Mouse (Mus musculus) layer of hippocampus, adult 2 months (tissue): ENCODE measurements at regions not wholly inside any gene's neighbourhood (a gene's known extent, or its start where the extent isn't known, plus 50 kb on each side); places are given as distances from the start of the nearest gene placed in this dataset.

Experiments
- DNase-seq, 2 experiments: peaks; one replicate each; pipeline ENCODE4 v3.0.0; 2022; ENCODE audit warnings: low spot score in 2 of 2
- H3K27ac ChIP-seq: fragments of 200-600 bp; 2 replicates; pipeline ENCODE4 v1.8.1; 2022
- H3K4me3 ChIP-seq: fragments of 200-600 bp; 2 replicates; pipeline ENCODE4 v1.8.1; 2022; ENCODE audit warnings: mild to moderate bottlenecking
- CTCF ChIP-seq: fragments of 200-600 bp; conservative IDR thresholded peaks from 2 replicates; pipeline ENCODE4 v1.8.1; 2022; ENCODE audit warnings: antibody characterized with exemption, mild to moderate bottlenecking, moderate library complexity

DNA sequence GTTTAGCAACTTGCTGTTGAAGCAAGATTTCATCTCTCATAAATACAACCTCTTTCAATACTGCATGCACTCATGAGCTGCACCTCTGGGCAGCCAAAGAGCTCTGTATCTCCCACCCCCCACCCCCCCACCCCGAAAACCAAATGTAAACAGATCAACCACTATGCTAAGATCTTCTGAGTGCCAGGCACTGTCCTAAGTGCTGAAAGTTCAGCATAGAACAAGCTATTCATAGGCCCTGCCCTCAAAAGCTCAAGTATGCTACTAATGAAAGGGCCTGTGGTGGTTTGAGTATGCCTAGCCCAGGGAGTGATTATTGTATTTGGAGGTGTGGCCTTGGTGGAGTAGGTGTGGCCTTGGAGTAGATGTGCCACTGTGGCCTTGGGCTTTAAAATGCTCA, 189.6 kb downstream of the Rps15a start:
- no peak for DNase-seq
- no peak overlapping the region for H3K4me3 ChIP-seq
- TF ChIP-seq CTCF: no peak
- no peak overlapping the region for H3K27ac ChIP-seq

- Histone ChIP-seq H3K27ac (no peak overlapping the region), H3K4me3 (no peak overlapping the region)
- peak; percentile 42 to 55 for DNase-seq
- TF ChIP-seq CTCF: no peak
These were observed 193.7 kb downstream of the Rps15a start for GRCm38 (mm10) chr7:117922270-117922669.

DNA sequence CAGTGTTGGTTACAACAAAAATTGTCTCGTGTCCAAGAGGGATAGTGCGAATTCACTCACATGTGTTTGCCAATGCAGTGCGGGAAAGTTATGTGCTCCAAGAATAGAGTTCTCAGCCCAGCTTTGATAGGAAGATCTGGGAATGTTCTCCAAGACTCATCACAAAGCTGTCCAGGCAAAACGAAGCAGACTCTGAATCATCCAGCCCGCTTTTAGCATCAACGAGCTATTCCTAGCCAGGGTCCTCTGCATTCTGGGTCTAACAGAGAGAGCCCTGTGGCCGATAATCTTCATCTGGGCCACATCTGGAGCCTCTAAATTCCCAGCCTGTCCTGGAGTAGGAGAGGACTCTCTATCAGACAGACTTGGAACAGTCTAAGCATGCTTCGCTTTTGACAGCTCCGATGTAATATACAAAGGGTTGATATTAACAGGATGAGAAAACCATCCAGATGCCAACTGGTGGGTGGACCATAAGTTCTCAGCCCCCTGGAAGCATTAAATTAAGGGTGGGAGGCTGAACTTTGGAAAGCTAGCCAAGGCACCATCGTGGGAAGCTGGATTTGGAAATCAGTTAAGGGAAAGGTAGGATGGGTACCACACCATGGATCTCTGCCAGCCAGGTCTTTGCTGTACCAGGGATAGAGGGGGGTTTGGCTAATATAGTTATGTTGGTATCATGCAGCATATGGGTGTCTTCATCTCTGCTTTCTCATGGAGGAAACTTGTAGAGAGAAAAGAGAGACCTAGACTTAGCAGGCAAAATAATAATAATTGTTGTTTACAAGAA, 197.6 kb downstream of the Rps15a start:
- no peak for TF ChIP-seq CTCF
- Histone ChIP-seq H3K4me3 (no peak overlapping the region), H3K27ac (no peak overlapping the region)
- DNase-seq: peak; percentile 45 to 65

DNA sequence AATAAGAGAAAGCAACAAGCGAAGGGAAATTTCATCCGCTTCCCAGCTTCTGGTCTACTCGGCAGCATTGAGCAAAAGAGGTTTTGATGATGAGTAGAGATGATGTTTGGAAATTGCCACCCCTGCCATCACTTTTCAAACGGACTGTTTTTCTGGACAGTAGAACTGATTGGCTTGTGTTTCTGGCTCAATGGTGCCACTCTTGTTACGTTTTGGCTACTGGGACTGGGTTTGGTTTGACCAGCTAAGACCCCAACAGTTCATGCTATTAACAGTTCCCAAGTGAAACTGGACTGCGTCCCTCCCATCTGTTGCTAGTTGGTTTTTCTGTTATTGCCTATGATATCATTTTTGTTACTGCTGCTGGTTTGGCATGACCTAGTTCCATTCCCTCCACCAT, 199.1 kb downstream of the Rps15a start:
- H3K27ac ChIP-seq: no peak overlapping the region
- TF ChIP-seq CTCF: no peak
- no peak overlapping the region for H3K4me3 ChIP-seq
- DNase-seq: no peak

- TF ChIP-seq CTCF: no peak
- DNase-seq: no peak
- H3K4me3 ChIP-seq: no peak overlapping the region
- H3K27ac ChIP-seq: no peak overlapping the region
These were observed 203.5 kb downstream of the Rps15a start for GRCm38 (mm10) chr7:117912453-117912852.

DNA sequence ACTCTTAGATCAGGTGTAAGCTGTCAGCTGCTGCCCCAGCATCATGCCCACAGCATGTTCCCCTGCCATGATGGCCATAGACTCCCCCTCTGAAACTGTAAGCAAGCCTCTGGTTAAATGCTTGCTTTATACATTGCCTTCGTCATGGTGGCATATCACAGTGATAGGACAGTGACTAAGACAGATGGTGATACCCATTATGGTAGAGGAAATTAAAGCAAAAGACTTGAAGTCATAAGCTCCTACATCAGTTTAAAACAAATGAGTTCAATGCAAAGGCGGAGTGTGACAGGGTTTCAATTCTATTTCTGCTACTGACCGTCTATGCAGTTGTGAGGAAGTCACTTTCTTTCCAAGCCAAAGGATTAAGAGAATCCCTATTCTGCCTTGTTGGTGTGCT, 204.9 kb downstream of the Rps15a start:
- TF ChIP-seq CTCF: no peak
- H3K27ac ChIP-seq: no peak overlapping the region
- DNase-seq: no peak

GRCm38 (mm10) chr7:117896528-117896927, 219.5 kb downstream of the Rps15a start:
- DNase-seq: no peak
- TF ChIP-seq CTCF: no peak
- H3K4me3 ChIP-seq: no peak overlapping the region
- H3K27ac ChIP-seq: no peak overlapping the region

More for the DNA sequence above, 204.9 kb downstream of the Rps15a start:
- H3K4me3 ChIP-seq: no peak overlapping the region

DNA sequence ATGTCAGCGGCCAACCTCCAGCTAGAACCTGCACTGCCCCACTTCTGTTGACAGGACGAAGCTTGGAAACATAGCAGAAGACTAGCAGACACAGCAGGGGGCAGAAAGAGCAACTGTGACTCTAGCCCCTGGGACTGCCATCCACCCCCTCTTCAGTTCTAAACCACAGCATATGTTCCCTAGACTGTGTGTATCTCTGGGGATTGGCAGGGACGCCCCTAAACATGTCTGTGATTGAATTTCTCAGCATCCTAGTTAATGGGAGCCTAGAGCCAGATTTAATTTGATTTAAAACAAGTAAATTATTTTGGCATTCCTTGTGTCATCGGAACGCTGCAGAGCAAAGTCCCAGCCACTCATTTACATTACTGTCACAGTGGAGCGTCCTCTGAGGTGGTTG, 228.7 kb downstream of the Rps15a start:
- DNase-seq: no peak
- no peak for TF ChIP-seq CTCF
- no peak overlapping the region for H3K27ac ChIP-seq
- no peak overlapping the region for H3K4me3 ChIP-seq

DNA sequence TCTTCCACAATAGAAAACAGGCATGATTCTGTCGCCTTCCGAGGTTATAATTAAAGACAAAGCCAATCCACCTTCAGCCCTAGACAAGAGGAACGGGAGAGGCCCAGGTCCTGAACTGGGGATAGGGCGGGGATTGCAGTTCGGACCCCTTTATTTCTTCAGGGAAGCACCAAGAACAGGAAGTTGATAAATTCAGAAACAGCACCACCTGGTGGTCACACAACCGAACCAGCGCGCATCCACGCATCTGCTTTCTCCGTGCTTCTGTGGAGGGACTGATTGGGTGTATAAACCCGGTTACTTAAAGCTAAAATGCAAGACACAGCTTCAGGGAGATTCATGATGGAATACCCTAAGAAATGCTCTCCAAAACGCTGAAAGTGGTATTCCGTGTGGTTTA, 233.2 kb downstream of the Rps15a start:
- TF ChIP-seq CTCF: peak; percentile 91

DNA sequence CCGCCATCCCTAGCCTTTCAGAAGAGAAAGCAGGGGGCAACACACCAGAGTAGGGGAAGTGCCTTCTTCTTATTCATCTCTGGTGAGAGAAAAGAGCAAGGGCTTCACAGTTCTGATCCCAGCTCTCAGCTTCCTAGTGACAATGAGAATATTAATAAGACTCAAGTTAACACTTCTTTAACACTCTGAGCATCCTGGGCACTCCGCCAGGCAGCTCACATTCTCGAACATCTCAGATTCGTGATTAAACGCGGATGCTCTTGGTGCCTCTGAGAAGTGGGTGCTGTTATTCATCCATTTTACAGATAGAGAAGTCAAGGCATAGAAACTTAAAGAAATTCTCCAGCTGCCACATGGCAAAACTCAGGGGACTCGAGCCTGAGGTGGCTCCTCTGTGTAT, 237.1 kb downstream of the Rps15a start:
- no peak overlapping the region for H3K4me3 ChIP-seq
- no peak for TF ChIP-seq CTCF
- DNase-seq: no peak
- no peak overlapping the region for H3K27ac ChIP-seq

More for the DNA sequence above, 233.2 kb downstream of the Rps15a start:
- DNase-seq: peak; percentile 77 to 86
- Histone ChIP-seq H3K27ac (no peak overlapping the region), H3K4me3 (no peak overlapping the region)

GRCm38 (mm10) chr7:117875241-117875640, 240.7 kb downstream of the Rps15a start:
- no peak for TF ChIP-seq CTCF
- Histone ChIP-seq H3K4me3 (no peak overlapping the region), H3K27ac (no peak overlapping the region)
- no peak for DNase-seq

DNA sequence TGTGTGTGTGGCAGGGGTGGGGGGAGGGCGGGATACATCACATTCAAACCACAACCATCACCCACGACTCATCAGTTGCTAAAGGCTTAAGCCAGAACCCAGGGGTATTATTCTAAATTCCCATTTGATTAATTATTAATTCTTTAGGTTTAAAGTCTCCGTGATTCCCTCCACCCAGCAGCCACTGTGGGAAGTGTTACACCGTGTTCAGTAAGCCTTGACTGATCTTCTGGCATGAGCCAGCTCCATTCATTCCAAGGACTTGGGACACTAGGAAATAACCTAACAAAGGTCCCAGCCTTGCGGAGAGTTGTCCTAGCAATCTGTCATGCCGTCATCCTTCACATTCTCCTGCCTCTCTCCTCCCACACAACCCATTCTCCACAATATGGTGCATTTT, 256.6 kb downstream of the Rps15a start:
- no peak for TF ChIP-seq CTCF
- Histone ChIP-seq H3K4me3 (no peak overlapping the region), H3K27ac (no peak overlapping the region)
- DNase-seq: no peak

DNA sequence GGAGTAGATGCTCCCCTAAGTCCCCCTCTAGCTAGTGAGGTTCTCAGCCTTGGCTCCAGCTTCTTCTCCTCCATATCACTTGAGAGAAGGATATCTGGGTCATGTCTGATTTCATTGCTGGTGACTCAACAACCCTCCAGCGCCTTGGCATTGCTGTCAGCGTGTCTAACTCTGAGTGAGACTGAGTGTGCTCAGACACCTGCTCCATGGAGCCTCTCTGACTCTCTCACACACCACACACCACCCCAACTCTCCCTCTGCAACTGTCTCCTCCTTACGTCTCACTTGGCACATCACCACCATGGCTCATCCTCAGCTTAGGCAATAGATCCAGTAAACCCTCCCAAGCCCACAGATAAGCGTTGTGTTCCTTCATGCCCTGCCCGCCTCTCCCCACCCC, 260.0 kb downstream of the Rps15a start:
- no peak for TF ChIP-seq CTCF
- no peak for DNase-seq
- H3K4me3 ChIP-seq: no peak overlapping the region
- H3K27ac ChIP-seq: no peak overlapping the region

GRCm38 (mm10) chr7:117853716-117854115, 262.3 kb downstream of the Rps15a start:
- no peak overlapping the region for H3K27ac ChIP-seq
- no peak overlapping the region for H3K4me3 ChIP-seq
- no peak for TF ChIP-seq CTCF
- no peak for DNase-seq
